Mouse (Mus musculus) myocyte (in vitro differentiated cells): ENCODE measurements around the gene Zfp202. TPM values are rescaled to one million over a fixed set of nuclear protein-coding genes. Genes with fewer than 3 reads are reported as not detected.

ENCODE experiments used
- H3K27me3 ChIP-seq: one replicate; pipeline ENCODE4 v1.6.1; 2011; ENCODE audit not compliant: control insufficient read depth, insufficient read depth, insufficient read length
- H3K36me3 ChIP-seq: one replicate; pipeline ENCODE4 v1.6.1; 2011; ENCODE audit not compliant: control insufficient read depth, insufficient read depth
- H3K4me2 ChIP-seq: one replicate; pipeline ENCODE4 v1.6.1; 2011; ENCODE audit warnings: low read depth, control low read depth
- H3K4me3 ChIP-seq: one replicate; pipeline ENCODE4 v1.5.1; 2011; ENCODE audit warnings: mild to moderate bottlenecking, control low read depth, moderate library complexity
- H3K79me2 ChIP-seq: one replicate; pipeline ENCODE4 v1.6.1; 2011; ENCODE audit not compliant: control insufficient read depth, insufficient read depth
- H3ac ChIP-seq: one replicate; pipeline ENCODE4 v1.6.1; 2011; ENCODE audit not compliant: control insufficient read depth, insufficient read length
- CEBPB ChIP-seq: IDR thresholded peaks from 2 replicates; pipeline ENCODE4 v1.6.1; 2011; ENCODE audit warnings: mild to moderate bottlenecking, moderate library complexity; ENCODE audit not compliant: poor library complexity, insufficient read depth, severe bottlenecking
- E2F4 ChIP-seq: IDR thresholded peaks from one replicate; pipeline ENCODE4 v1.6.1; 2011; ENCODE audit warnings: mild to moderate bottlenecking, control low read depth, moderate library complexity; ENCODE audit not compliant: insufficient read depth
- MAX ChIP-seq: IDR thresholded peaks from one replicate; pipeline ENCODE4 v1.6.1; 2011; ENCODE audit warnings: low read depth, mild to moderate bottlenecking, control low read depth
- MYOD1 ChIP-seq, 3 experiments: IDR thresholded peaks; one replicate each; pipeline ENCODE4 v1.6.1; 2011; ENCODE audit warnings: control low read depth in 2 of 3, low read depth in 2 of 3, mild to moderate bottlenecking in 2 of 3, moderate library complexity in 1 of 3; ENCODE audit not compliant: insufficient read length in 2 of 3, control insufficient read depth in 1 of 3
- MYOG ChIP-seq, 3 experiments: IDR thresholded peaks; one replicate each; pipeline ENCODE4 v1.6.1; 2011; ENCODE audit warnings: control low read depth in 2 of 3, low read depth in 2 of 3, mild to moderate bottlenecking in 2 of 3; ENCODE audit not compliant: insufficient read length in 2 of 3, control insufficient read depth in 1 of 3, insufficient read depth in 1 of 3
- POLR2A ChIP-seq: IDR thresholded peaks from one replicate; pipeline ENCODE4 v1.6.1; 2011; ENCODE audit warnings: low read depth, mild to moderate bottlenecking, control low read depth, moderate library complexity; ENCODE audit not compliant: insufficient read length
- POLR2AphosphoS2 ChIP-seq: IDR thresholded peaks from one replicate; pipeline ENCODE4 v1.6.1; 2011; ENCODE audit warnings: low read depth, control low read depth; ENCODE audit not compliant: insufficient read length
- REST ChIP-seq: IDR thresholded peaks from one replicate; pipeline ENCODE4 v1.6.1; 2011; ENCODE audit warnings: mild to moderate bottlenecking, control low read depth, moderate library complexity; ENCODE audit not compliant: insufficient read depth, insufficient read length
- SRF ChIP-seq: IDR thresholded peaks from one replicate; pipeline ENCODE4 v1.6.1; 2011; ENCODE audit warnings: low read depth; ENCODE audit not compliant: control insufficient read depth, insufficient read length
- TCF12 ChIP-seq: IDR thresholded peaks from one replicate; pipeline ENCODE4 v1.6.1; 2011; ENCODE audit warnings: mild to moderate bottlenecking, control low read depth; ENCODE audit not compliant: poor library complexity, insufficient read depth, severe bottlenecking
- TCF3 ChIP-seq: IDR thresholded peaks from one replicate; pipeline ENCODE4 v1.6.1; 2011; ENCODE audit warnings: low read depth, control low read depth; ENCODE audit not compliant: insufficient read length
- USF1 ChIP-seq: IDR thresholded peaks from one replicate; pipeline ENCODE4 v1.6.1; 2011; ENCODE audit warnings: low read depth, mild to moderate bottlenecking, control low read depth, moderate library complexity
- polyA plus RNA-seq: library from polyadenylated mRNA; unstranded; fragments of >200 nt; fragmentation: generic; extraction: Trizol; gene quantifications from one replicate; pipeline ENCODE4 v1.2.1, GENCODE M21; 2012; ENCODE audit warnings: missing spikeins

Zfp202 gene
- polyA plus RNA-seq, 1 experiment, result 2.4 TPM

DNA sequence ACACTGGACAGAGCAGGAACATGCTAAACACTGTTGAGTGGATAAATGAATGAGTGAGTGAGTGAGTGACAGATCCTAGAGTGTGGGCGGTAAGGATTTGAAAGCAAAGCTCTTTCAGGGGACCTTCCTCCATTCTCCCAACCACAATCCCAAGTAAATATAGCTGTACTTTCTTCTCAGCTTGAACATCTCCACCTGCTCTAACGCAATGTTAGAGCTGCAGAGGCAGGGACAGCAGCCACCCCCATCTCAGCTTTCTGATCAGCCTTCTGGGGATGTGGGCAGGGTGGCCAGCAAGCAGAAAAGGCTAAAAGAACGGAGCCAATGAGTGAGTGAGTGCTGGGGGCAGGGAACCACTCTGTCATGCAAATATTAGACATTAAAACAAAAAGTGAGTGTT lies 38.9 kb downstream of the Zfp202 start:
- Histone ChIP-seq H3K27me3 (peaks cover 6% of the 10 kb centered on the region), H3K4me2 (no peak overlapping the region), H3K4me3 (no peak overlapping the region), H3K79me2 (no peaks in the 10 kb centered on the region), H3K36me3 (no peaks in the 10 kb centered on the region), H3ac (no peak overlapping the region)
- TF ChIP-seq E2F4, result no peak
- TF ChIP-seq MYOD1 (IDR thresholded peaks at IDR 0.05; ENCODE audit: control insufficient read depth in 1 of 3, insufficient read length in 2 of 3, low read depth in 2 of 3), result peak in 1 of 3 experiments; percentile 11

DNA sequence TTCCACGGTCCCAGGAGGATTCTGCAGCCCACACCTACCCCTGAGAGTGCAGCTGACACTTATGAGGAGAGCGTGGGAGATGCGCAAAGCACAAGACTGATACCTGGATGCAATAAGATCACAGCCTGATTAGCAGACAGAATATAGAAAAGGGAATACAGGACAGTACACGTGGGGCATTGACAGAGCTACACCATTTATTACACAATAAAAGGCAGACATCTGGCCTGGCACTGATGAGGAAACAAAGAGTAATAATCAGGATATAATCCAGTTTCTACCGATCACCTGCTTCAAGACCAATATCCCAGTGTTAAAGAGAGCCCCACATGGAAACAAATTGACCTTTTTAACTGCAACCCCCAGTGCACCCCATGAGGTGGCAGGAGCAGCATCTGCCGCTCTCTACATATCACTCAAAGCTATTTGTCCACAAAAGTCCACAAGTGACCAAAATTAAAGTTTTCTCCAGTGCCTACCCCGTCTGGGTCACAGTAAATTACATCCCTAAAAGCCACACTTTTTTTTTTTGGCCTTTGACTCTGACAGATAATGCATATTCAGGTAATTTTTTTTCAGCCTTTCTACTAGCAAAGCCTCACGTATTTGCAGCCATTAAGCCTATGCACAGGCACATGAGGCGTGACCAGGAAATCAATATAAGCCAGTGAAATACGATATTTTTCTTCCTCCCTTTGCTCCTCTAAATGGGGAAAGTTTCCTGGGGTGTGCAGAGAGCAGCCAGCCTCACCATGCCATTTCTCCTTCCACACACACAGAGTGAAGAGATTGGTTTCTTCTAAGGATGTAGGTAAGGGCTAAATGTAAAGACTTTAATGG lies 42.3 kb downstream of the Zfp202 start:
- no peaks in the 10 kb centered on the region for H3K79me2 ChIP-seq
- TF ChIP-seq TCF3 (no peak), SRF (no peak), MYOD1 (IDR thresholded peaks at IDR 0.05; ENCODE audit: control insufficient read depth in 1 of 3, insufficient read length in 2 of 3, low read depth in 2 of 3) (no peak), CEBPB (no peak), REST (no peak), MYOG (IDR thresholded peaks at IDR 0.05; ENCODE audit: control insufficient read depth in 1 of 3, insufficient read depth in 1 of 3, insufficient read length in 2 of 3, low read depth in 2 of 3) (no peak)
- no peak overlapping the region for H3K4me2 ChIP-seq
- H3ac ChIP-seq, result no peak overlapping the region
- H3K4me3 ChIP-seq, result no peak overlapping the region
- no peaks in the 10 kb centered on the region for H3K36me3 ChIP-seq
- no peaks in the 10 kb centered on the region for H3K27me3 ChIP-seq

DNA sequence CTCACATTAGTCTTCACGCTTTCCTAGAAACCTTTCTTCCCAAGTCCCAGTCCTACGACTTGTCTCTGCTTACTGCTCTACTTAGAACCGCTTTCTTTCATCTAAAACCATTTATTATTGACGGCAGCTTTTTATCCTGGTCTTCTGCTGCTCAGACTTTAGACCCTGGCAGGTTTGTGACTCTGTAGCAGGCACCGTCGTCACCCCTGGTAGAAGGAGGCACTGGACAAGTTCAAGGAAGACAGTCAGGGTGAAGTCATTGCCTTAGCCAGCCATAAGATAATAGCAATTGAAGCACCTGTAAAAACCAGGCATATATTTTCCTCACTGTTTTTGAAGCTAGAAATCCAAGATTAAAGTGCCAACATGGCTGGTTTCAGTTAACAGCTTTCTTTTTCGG lies 43.1 kb downstream of the Zfp202 start:
- Histone ChIP-seq H3K4me2 (no peak overlapping the region), H3K27me3 (no peaks in the 10 kb centered on the region), H3K79me2 (no peaks in the 10 kb centered on the region), H3K36me3 (no peaks in the 10 kb centered on the region), H3K4me3 (no peak overlapping the region), H3ac (no peak overlapping the region)
- TF ChIP-seq POLR2A, result no peak
- no peak for TF ChIP-seq TCF3
- no peak for TF ChIP-seq CEBPB
- no peak for TF ChIP-seq E2F4
- TF ChIP-seq MYOD1 (IDR thresholded peaks at IDR 0.05; ENCODE audit: control insufficient read depth in 1 of 3, insufficient read length in 2 of 3, low read depth in 2 of 3), result no peak
- no peak for TF ChIP-seq POLR2AphosphoS2
- no peak for TF ChIP-seq MYOG (IDR thresholded peaks at IDR 0.05; ENCODE audit: control insufficient read depth in 1 of 3, insufficient read depth in 1 of 3, insufficient read length in 2 of 3, low read depth in 2 of 3)
- no peak for TF ChIP-seq TCF12
- no peak for TF ChIP-seq MAX

DNA sequence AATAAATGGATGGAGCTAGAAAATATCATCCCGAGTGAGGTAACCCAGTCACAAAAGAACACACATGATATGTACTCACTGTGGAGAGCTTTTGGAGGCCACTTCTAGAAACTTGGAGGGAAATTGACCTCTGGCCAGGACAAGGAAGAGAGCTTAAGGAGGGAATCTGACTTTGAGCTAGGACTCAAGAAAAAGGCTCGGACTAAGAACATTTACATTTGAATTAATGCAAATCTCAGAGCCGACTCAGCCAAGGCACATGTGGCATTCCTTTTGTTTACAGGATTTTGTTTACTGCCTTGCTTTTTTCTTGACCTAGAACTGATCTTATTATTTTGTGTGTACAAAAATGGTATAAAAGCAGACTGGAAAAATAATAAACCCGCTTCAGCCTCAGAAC lies 47.6 kb downstream of the Zfp202 start:
- H3K79me2 ChIP-seq, result no peaks in the 10 kb centered on the region
- H3K36me3 ChIP-seq, result no peaks in the 10 kb centered on the region
- TF ChIP-seq MAX (no peak), TCF3 (no peak), POLR2AphosphoS2 (no peak), USF1 (no peak), TCF12 (no peak), SRF (no peak), MYOG (IDR thresholded peaks at IDR 0.05; ENCODE audit: control insufficient read depth in 1 of 3, insufficient read depth in 1 of 3, insufficient read length in 2 of 3, low read depth in 2 of 3) (no peak), E2F4 (no peak), POLR2A (no peak), REST (no peak), CEBPB (no peak)

DNA sequence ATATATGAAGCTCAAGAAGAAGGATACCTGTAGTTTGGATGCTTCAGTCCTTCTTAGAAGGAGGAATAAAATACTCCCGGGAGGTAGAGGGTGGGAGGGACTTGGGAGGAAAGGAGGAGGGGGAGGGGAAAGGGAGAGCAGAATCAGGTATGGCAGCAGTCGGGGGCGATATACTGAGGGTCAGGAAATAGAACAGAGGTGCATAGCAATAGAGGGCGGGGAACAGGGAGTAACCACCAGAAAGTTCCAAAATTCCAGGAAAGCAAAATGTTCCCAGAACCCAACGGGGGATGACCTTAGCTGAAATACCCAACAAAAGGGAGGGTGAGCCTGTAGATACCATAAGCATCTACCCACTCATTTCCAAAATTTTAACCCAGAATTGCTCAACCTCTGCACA lies 48.2 kb downstream of the Zfp202 start:
- H3K4me2 ChIP-seq, result no peak overlapping the region

More for the DNA sequence above, 47.6 kb downstream of the Zfp202 start:
- H3ac ChIP-seq, result no peak overlapping the region
- H3K4me2 ChIP-seq, result no peak overlapping the region
- no peak overlapping the region for H3K4me3 ChIP-seq
- H3K27me3 ChIP-seq, result no peaks in the 10 kb centered on the region

More for the DNA sequence above, 48.2 kb downstream of the Zfp202 start:
- no peak overlapping the region for H3ac ChIP-seq
- H3K79me2 ChIP-seq, result no peaks in the 10 kb centered on the region
- no peaks in the 10 kb centered on the region for H3K36me3 ChIP-seq
- no peak overlapping the region for H3K4me3 ChIP-seq
- TF ChIP-seq MYOG (IDR thresholded peaks at IDR 0.05; ENCODE audit: control insufficient read depth in 1 of 3, insufficient read depth in 1 of 3, insufficient read length in 2 of 3, low read depth in 2 of 3) (no peak), MYOD1 (IDR thresholded peaks at IDR 0.05; ENCODE audit: control insufficient read depth in 1 of 3, insufficient read length in 2 of 3, low read depth in 2 of 3) (no peak), SRF (no peak), TCF12 (no peak), REST (no peak), MAX (no peak), E2F4 (no peak), TCF3 (no peak), POLR2AphosphoS2 (no peak), USF1 (no peak), POLR2A (no peak), CEBPB (no peak)
- H3K27me3 ChIP-seq, result peaks cover 2% of the 10 kb centered on the region
